Comparison of ENCODE assay signal across 34 mouse cellular contexts in the genomic region with DNA sequence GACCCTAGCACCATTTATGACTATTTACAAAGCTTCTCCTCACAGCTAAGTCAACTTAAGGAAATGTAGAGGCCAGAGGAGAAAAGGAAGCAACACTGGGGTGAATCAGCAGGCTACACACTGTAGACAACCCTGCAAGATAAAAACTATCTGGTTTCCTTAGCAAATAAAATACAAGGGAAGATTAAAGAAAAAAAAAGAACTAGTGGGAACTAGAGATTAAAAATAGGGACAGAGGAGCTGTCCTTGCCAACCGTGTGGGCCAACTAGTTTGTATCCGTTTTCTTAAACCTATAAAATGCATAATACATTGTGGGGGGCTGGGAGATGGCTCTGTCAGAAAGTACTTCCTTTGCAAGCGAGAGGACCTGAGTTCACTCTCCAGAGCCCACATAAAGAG. TPM values are rescaled to one million over a fixed set of nuclear protein-coding genes. Genes with fewer than 3 reads are reported as not detected.
DNase-seq lines count a peak whose midpoint lies in the region; ATAC-seq and TF ChIP-seq lines count a peak whose summit lies in the region.
"Had no signal": no experiment of that assay in that cellular context is flagged by ENCODE, and none has a peak within 500 bp of the region (broad histone marks: within the 10 kb centered on the region; RNA-seq: fewer than 3 reads in every experiment).

No protein-coding gene starts in this region.

- no peak overlapping the region for H3K4me2 ChIP-seq in liver, embryonic 15.5 days
- H3K4me2 ChIP-seq in heart, embryonic 11.5 days = no peak overlapping the region
- H3K4me2 ChIP-seq: heart, embryonic 12.5 days; hindbrain, embryonic 15.5 days; limb, embryonic 12.5 days had no signal

- peak overlapping the region; percentile 4; the same call in 1 of the 2 replicates for H3K27ac ChIP-seq in bone marrow macrophage, adult 2 months (ENCODE audit: insufficient read depth, low read depth, low read length)
- H3K27ac ChIP-seq in liver, embryonic 15.5 days (replicated peaks) = no peak overlapping the region
- no peak overlapping the region for H3K27ac ChIP-seq in heart, embryonic 11.5 days (ENCODE audit: low read depth, low read length)
- H3K27ac ChIP-seq: gastrocnemius, adult 2 months; hindbrain, embryonic 10.5 days; hindbrain, embryonic 15.5 days; kidney, postnatal 0 days; limb, embryonic 12.5 days; liver, embryonic 14.5 days had no signal

- peak; percentile 18 for DNase-seq in right cerebral cortex, adult 18-20 months
- DNase-seq in right cerebral cortex, postnatal 14 days = no peak
- no peak for DNase-seq in layer of hippocampus, adult 18-20 months (ENCODE audit: low spot score in 2 of 2)
- DNase-seq in heart, postnatal 10 days = no peak
- DNase-seq: adrenal gland, postnatal 14 days; cerebellum, adult 2 months; cerebellum, postnatal 25 days; gastrocnemius, adult 2 months; gastrocnemius, postnatal 36 days; heart, adult 18-20 months; kidney, adult 8-10 months; layer of hippocampus, adult 9-11 months; lung, postnatal 36 days; thymus, postnatal 4 days had no signal

- intact Hi-C loops in heart, postnatal 10 days (cut with DNase I) = no loop called here

- no peaks in the 10 kb centered on the region for H3K27me3 ChIP-seq in liver, embryonic 15.5 days
- H3K27me3 ChIP-seq in heart, embryonic 11.5 days (ENCODE audit: control insufficient read depth, insufficient read depth, low read length) = no peaks in the 10 kb centered on the region
- H3K27me3 ChIP-seq: CH12.LX; hindbrain, embryonic 15.5 days had no signal

- no peaks in the 10 kb centered on the region for H3K36me3 ChIP-seq in liver, embryonic 15.5 days (replicated peaks)
- no peaks in the 10 kb centered on the region for H3K36me3 ChIP-seq in heart, embryonic 11.5 days (ENCODE audit: control insufficient read depth, insufficient read depth, low read length)
- H3K36me3 ChIP-seq: heart, embryonic 12.5 days; hindbrain, embryonic 10.5 days; hindbrain, embryonic 15.5 days; limb, embryonic 12.5 days had no signal

- no peak for TF ChIP-seq POLR2A in bone marrow macrophage, adult 2 months (IDR thresholded peaks at IDR 0.05; ENCODE audit: borderline replicate concordance, low read depth, low read length)

- 21% methylated on average over 3 of the region's 3 CpGs for WGBS in liver, embryonic 15.5 days (ENCODE audit: insufficient replicate concordance)
- 66% methylated on average over 3 of the region's 3 CpGs for WGBS in heart, embryonic 11.5 days (ENCODE audit: insufficient replicate concordance)

- no peak for TF ChIP-seq CTCF in bone marrow macrophage, adult 2 months (IDR thresholded peaks at IDR 0.05; ENCODE audit: low read depth, low read length)

- no peaks in the 10 kb centered on the region for H3K9me3 ChIP-seq in liver, embryonic 15.5 days (replicated peaks)
- no peaks in the 10 kb centered on the region for H3K9me3 ChIP-seq in heart, embryonic 11.5 days (replicated peaks; ENCODE audit: control insufficient read depth, low read length)
- H3K9me3 ChIP-seq: heart, embryonic 12.5 days; hindbrain, embryonic 10.5 days; hindbrain, embryonic 15.5 days; limb, embryonic 12.5 days had no signal

- H3K4me1 ChIP-seq in bone marrow macrophage, adult 2 months (ENCODE audit: control insufficient read depth, insufficient read depth, low read length) = peaks cover 19% of the 10 kb centered on the region
- H3K4me1 ChIP-seq in liver, embryonic 15.5 days (replicated peaks) = peaks cover 11% of the 10 kb centered on the region; the same call in 1 of the 2 replicates
- 0 out of 2 replicates have a peak, but pooled peaks cover 2% of the 10 kb centered on the region for H3K4me1 ChIP-seq in heart, embryonic 11.5 days (ENCODE audit: control insufficient read depth, insufficient read depth, low read length)
- H3K4me1 ChIP-seq: heart, embryonic 12.5 days; hindbrain, embryonic 10.5 days; hindbrain, embryonic 15.5 days; limb, embryonic 12.5 days had no signal

- H3K9ac ChIP-seq in liver, embryonic 15.5 days = no peak overlapping the region
- no peak overlapping the region for H3K9ac ChIP-seq in heart, embryonic 11.5 days (ENCODE audit: low read depth, low read length)
- H3K9ac ChIP-seq: heart, embryonic 12.5 days; hindbrain, embryonic 15.5 days; limb, embryonic 12.5 days; liver, embryonic 14.5 days had no signal

- 0 out of 2 replicates have a peak, but pooled peaks have one; percentile 15 for ATAC-seq in liver, embryonic 15.5 days (ENCODE audit: insufficient read depth)
- peak; percentile 54 for ATAC-seq in megakaryocyte-erythroid progenitor cell, adult 5-6 weeks (replicated peaks; ENCODE audit: low FRiP score, low TSS enrichment, poor library complexity, severe bottlenecking)
- ATAC-seq in heart, embryonic 11.5 days (replicated peaks; ENCODE audit: insufficient number of reproducible peaks, low FRiP score, low TSS enrichment) = no peak
- ATAC-seq: forebrain, embryonic 14.5 days; midbrain, embryonic 16.5 days had no signal

- no peak overlapping the region for H3K4me3 ChIP-seq in bone marrow macrophage, adult 2 months (ENCODE audit: insufficient read depth, low read length)
- no peak overlapping the region for H3K4me3 ChIP-seq in liver, embryonic 15.5 days (replicated peaks)
- no peak overlapping the region for H3K4me3 ChIP-seq in heart, embryonic 11.5 days (ENCODE audit: low read depth, low read length)
- H3K4me3 ChIP-seq: gastrocnemius, adult 2 months; heart, embryonic 12.5 days; hindbrain, embryonic 10.5 days; hindbrain, embryonic 15.5 days; limb, embryonic 12.5 days had no signal

RNA-seq across cellular contexts. Expression of a gene that starts 4.3 kb away (rescaled TPM):
- polyA plus RNA-seq in bone marrow macrophage, adult 2 months (2012; ENCODE audit: insufficient read depth, insufficient read length, missing spikeins) = 859 and 887 TPM in 2 replicates
- polyA plus RNA-seq in liver, embryonic 15.5 days (2015; fragmentation: Nextera tagmentation; extraction: Ambion mirVana) = 3.6 and 4.1 TPM in 2 replicates
- total RNA-seq in megakaryocyte-erythroid progenitor cell, adult 5-6 weeks (2014; fragmentation: Nextera tagmentation) = not detected in 2 replicates
- 0.19 TPM in 1 of 2 replicates, not detected in the other for total RNA-seq in megakaryocyte-erythroid progenitor cell, adult 5-6 weeks (2017)
- 1.1 and 1.5 TPM in 2 replicates for polyA plus RNA-seq in heart, embryonic 11.5 days (2014; fragmentation: Nextera tagmentation; extraction: Ambion mirVana)
- 10 to 100 TPM; 12.2 to 12.3 TPM for total RNA-seq in layer of hippocampus, adult 18-20 months (2021)
- 1 to 10 TPM; 1.3 to 1.6 TPM for total RNA-seq in heart, postnatal 10 days (2021)
- total RNA-seq: CH12.LX had no signal
- polyA plus RNA-seq: C2C12 had no signal

RNA-seq across cellular contexts. Expression of a gene that starts 17.8 kb away (rescaled TPM):
- polyA plus RNA-seq in bone marrow macrophage, adult 2 months (2012; ENCODE audit: insufficient read depth, insufficient read length, missing spikeins) = 7.6 TPM in 2 replicates
- 15.8 and 18.3 TPM in 2 replicates for polyA plus RNA-seq in liver, embryonic 15.5 days (2015; fragmentation: Nextera tagmentation; extraction: Ambion mirVana)
- total RNA-seq in megakaryocyte-erythroid progenitor cell, adult 5-6 weeks (2014; fragmentation: Nextera tagmentation) = 1.0 and 1.7 TPM in 2 replicates
- total RNA-seq in megakaryocyte-erythroid progenitor cell, adult 5-6 weeks (2017) = 5.2 and 12.9 TPM in 2 replicates
- 4.3 and 5.0 TPM in 2 replicates for polyA plus RNA-seq in heart, embryonic 11.5 days (2014; fragmentation: Nextera tagmentation; extraction: Ambion mirVana)
- under 1 TPM in 1 of 2 experiments, not detected in 1; 0.41 TPM for total RNA-seq in layer of hippocampus, adult 18-20 months (2021)
- under 1 TPM in 1 of 2 experiments, not detected in 1; 0.31 TPM for total RNA-seq in heart, postnatal 10 days (2021)
- total RNA-seq: CH12.LX; gastrocnemius, adult 2 months; gastrocnemius, postnatal 36 days; left cerebral cortex, postnatal 25 days had no signal
- polyA plus RNA-seq: C2C12; large intestine, adult 2 months had no signal

RNA-seq across cellular contexts. Expression of a gene that starts 26.0 kb away (rescaled TPM):
- polyA plus RNA-seq in bone marrow macrophage, adult 2 months (2012; ENCODE audit: insufficient read depth, insufficient read length, missing spikeins) = 18.8 and 19.0 TPM in 2 replicates
- 3.9 and 4.3 TPM in 2 replicates for polyA plus RNA-seq in liver, embryonic 15.5 days (2015; fragmentation: Nextera tagmentation; extraction: Ambion mirVana)
- 0.12 TPM in 1 of 2 replicates, not detected in the other for total RNA-seq in megakaryocyte-erythroid progenitor cell, adult 5-6 weeks (2014; fragmentation: Nextera tagmentation)
- total RNA-seq in megakaryocyte-erythroid progenitor cell, adult 5-6 weeks (2017) = 0.28 TPM in 1 of 2 replicates, not detected in the other
- polyA plus RNA-seq in heart, embryonic 11.5 days (2014; fragmentation: Nextera tagmentation; extraction: Ambion mirVana) = 0.30 TPM in 1 of 2 replicates, not detected in the other
- under 1 TPM in 1 of 2 experiments, not detected in 1; 0.10 TPM for total RNA-seq in layer of hippocampus, adult 18-20 months (2021)
- total RNA-seq in heart, postnatal 10 days (2021) = under 1 TPM in 1 of 2 experiments, not detected in 1; 0.15 TPM
- total RNA-seq: gastrocnemius, adult 2 months had no signal
- polyA plus RNA-seq: C2C12; embryonic facial prominence, embryonic 11.5 days; forebrain, embryonic 14.5 days; neural tube, embryonic 11.5 days had no signal

RNA-seq across cellular contexts. Expression of a gene that starts 42.6 kb away (rescaled TPM):
- polyA plus RNA-seq in bone marrow macrophage, adult 2 months (2012; ENCODE audit: insufficient read depth, insufficient read length, missing spikeins) = 0.48 and 0.56 TPM in 2 replicates
- 3.7 and 3.8 TPM in 2 replicates for polyA plus RNA-seq in liver, embryonic 15.5 days (2015; fragmentation: Nextera tagmentation; extraction: Ambion mirVana)
- total RNA-seq in megakaryocyte-erythroid progenitor cell, adult 5-6 weeks (2014; fragmentation: Nextera tagmentation) = 39.3 and 64.8 TPM in 2 replicates
- total RNA-seq in megakaryocyte-erythroid progenitor cell, adult 5-6 weeks (2017) = 23.7 and 37.2 TPM in 2 replicates
- polyA plus RNA-seq in heart, embryonic 11.5 days (2014; fragmentation: Nextera tagmentation; extraction: Ambion mirVana) = 0.66 and 0.79 TPM in 2 replicates
- under 1 TPM; 0.22 to 0.36 TPM for total RNA-seq in layer of hippocampus, adult 18-20 months (2021)
- under 1 TPM; 0.42 to 0.69 TPM for total RNA-seq in heart, postnatal 10 days (2021)
- total RNA-seq: gastrocnemius, adult 2 months had no signal
- polyA plus RNA-seq: C2C12; forebrain, embryonic 14.5 days; heart, postnatal 0 days; testis, adult 2 months had no signal

Comparison
In these comparisons a context has a peak if more than half of its experiments do, and no peak if none do; other contexts are left out.
1. RNA of a gene that starts 4.3 kb away (total RNA-seq): 12.2 to 12.3 TPM in layer of hippocampus, adult 18-20 months; 1.3 to 1.6 TPM in heart, postnatal 10 days and 0.19 TPM in megakaryocyte-erythroid progenitor cell, adult 5-6 weeks; every median in the first group is over 4 times any median in the second.